Mouse (Mus musculus) MEL (cell line): ENCODE results near the gene Pms1. TPM values are rescaled to one million over a fixed set of nuclear protein-coding genes. Genes with fewer than 3 reads are reported as not detected.
"Not testable (repeated sequence)": the region's sequence is repeated elsewhere in the genome, so short reads cannot be mapped to it uniquely, and the experiment has no call there.

Experiments used
- DNase-seq: peaks from one replicate; pipeline ENCODE4 v3.0.0; 2011; ENCODE audit warnings: low read depth, low spot score
- H3K27ac ChIP-seq: 2 replicates; pipeline ENCODE4 v1.5.1; 2012; ENCODE audit warnings: low read depth, mild to moderate bottlenecking, control low read depth, low read length, moderate library complexity; ENCODE audit not compliant: control insufficient read depth
- H3K27me3 ChIP-seq, 2 experiments: fragments of 150-350 bp in 1 of 2; sonication (generic) in 1 of 2; 2 replicates each; pipeline ENCODE4 v1.6.1; 2012; ENCODE audit warnings: low read length in 2 of 2, mild to moderate bottlenecking in 2 of 2, improper control_type of control experiment in 1 of 2, moderate library complexity in 1 of 2; ENCODE audit not compliant: insufficient read depth in 2 of 2, control insufficient read depth in 1 of 2
- H3K36me3 ChIP-seq, 2 experiments: 2 replicates each; pipeline ENCODE4 v1.6.1; 2012 to 2014; ENCODE audit warnings: low read length in 2 of 2, improper control_type of control experiment in 1 of 2, inconsistent platforms in 1 of 2, mild to moderate bottlenecking in 1 of 2; ENCODE audit not compliant: insufficient read depth in 2 of 2, control insufficient read depth in 1 of 2
- H3K4me1 ChIP-seq, 2 experiments: fragments of 150-350 bp in 1 of 2; sonication (generic) in 1 of 2; 2 replicates each; pipeline ENCODE4 v1.6.1; 2012; ENCODE audit warnings: low read length in 2 of 2, improper control_type of control experiment in 1 of 2, mild to moderate bottlenecking in 1 of 2; ENCODE audit not compliant: insufficient read depth in 2 of 2, control insufficient read depth in 1 of 2
- H3K4me3 ChIP-seq, 2 experiments: fragments of 150-350 bp in 1 of 2; sonication (generic) in 1 of 2; 2 replicates each; pipeline ENCODE4 v1.5.1; 2012; ENCODE audit warnings: low read depth in 2 of 2, low read length in 2 of 2, mild to moderate bottlenecking in 2 of 2, moderate library complexity in 2 of 2, control low read depth in 1 of 2, improper control_type of control experiment in 1 of 2; ENCODE audit not compliant: control insufficient read depth in 1 of 2, insufficient read depth in 1 of 2
- H3K79me2 ChIP-seq: 2 replicates; pipeline ENCODE4 v1.6.1; 2012; ENCODE audit warnings: mild to moderate bottlenecking, low read length, moderate library complexity; ENCODE audit not compliant: control insufficient read depth, poor library complexity, insufficient read depth
- H3K9ac ChIP-seq: 2 replicates; pipeline ENCODE4 v1.6.1; 2012; ENCODE audit warnings: low read depth, mild to moderate bottlenecking, control low read depth, low read length, moderate library complexity; ENCODE audit not compliant: control insufficient read depth, poor library complexity, severe bottlenecking
- H3K9me3 ChIP-seq: fragments of 150-350 bp; sonication (generic); replicated peaks from 2 replicates; pipeline ENCODE4 v1.6.1; 2012; ENCODE audit warnings: mild to moderate bottlenecking, low read length, improper control_type of control experiment, moderate library complexity; ENCODE audit not compliant: insufficient read depth
- BHLHE40 ChIP-seq: IDR thresholded peaks from 2 replicates; pipeline ENCODE4 v1.6.1; 2012; ENCODE audit warnings: low read depth, mild to moderate bottlenecking, inconsistent platforms, low read length, improper control_type of control experiment, borderline replicate concordance
- CHD1 ChIP-seq: IDR thresholded peaks from 2 replicates; pipeline ENCODE4 v1.6.1; 2012; ENCODE audit warnings: low read depth, mild to moderate bottlenecking, inconsistent platforms, low read length, improper control_type of control experiment
- ELF1 ChIP-seq: IDR thresholded peaks from 2 replicates; pipeline ENCODE4 v1.6.1; 2014; ENCODE audit warnings: low read depth, mild to moderate bottlenecking, inconsistent platforms, low read length, improper control_type of control experiment, moderate library complexity
- EP300 ChIP-seq, 2 experiments: IDR thresholded peaks; 2 replicates each; pipeline ENCODE4 v1.6.1; 2011; ENCODE audit warnings: improper control_type of control experiment in 2 of 2, low read length in 2 of 2, low read depth in 1 of 2, mild to moderate bottlenecking in 1 of 2
- ETS1 ChIP-seq: IDR thresholded peaks from 2 replicates; pipeline ENCODE4 v1.6.1; 2012; ENCODE audit warnings: low read depth, mild to moderate bottlenecking, inconsistent platforms, low read length, improper control_type of control experiment, moderate library complexity
- KAT2A ChIP-seq: conservative IDR thresholded peaks from 2 replicates; pipeline ENCODE4 v1.6.1; 2012; ENCODE audit warnings: low read depth, low read length, improper control_type of control experiment, inconsistent platforms
- MAFK ChIP-seq: IDR thresholded peaks from 2 replicates; pipeline ENCODE4 v1.6.1; 2011; ENCODE audit warnings: low read depth, mild to moderate bottlenecking, low read length, improper control_type of control experiment, borderline replicate concordance
- MAZ ChIP-seq: IDR thresholded peaks from 2 replicates; pipeline ENCODE4 v1.6.1; 2012; ENCODE audit warnings: low read depth, mild to moderate bottlenecking, inconsistent platforms, low read length, improper control_type of control experiment
- MEF2A ChIP-seq: IDR thresholded peaks from 2 replicates; pipeline ENCODE4 v1.6.1; 2014; ENCODE audit warnings: low read depth, mild to moderate bottlenecking, inconsistent platforms, low read length, improper control_type of control experiment; ENCODE audit not compliant: poor library complexity, insufficient replicate concordance, severe bottlenecking; ENCODE audit errors: extremely low read depth
- MXI1 ChIP-seq: IDR thresholded peaks from 2 replicates; pipeline ENCODE4 v1.6.1; 2011; ENCODE audit warnings: mild to moderate bottlenecking, low read depth, low read length, improper control_type of control experiment
- NELFE ChIP-seq: IDR thresholded peaks from 2 replicates; pipeline ENCODE4 v1.6.1; 2011; ENCODE audit warnings: low read depth, low read length, improper control_type of control experiment
- NRF1 ChIP-seq: IDR thresholded peaks from 2 replicates; pipeline ENCODE4 v1.6.1; 2014; ENCODE audit warnings: low read depth, mild to moderate bottlenecking, inconsistent platforms, low read length, improper control_type of control experiment, moderate library complexity; ENCODE audit not compliant: poor library complexity, insufficient read depth, severe bottlenecking
- POLR2A ChIP-seq, 2 experiments: IDR thresholded peaks; 2 replicates each; pipeline ENCODE4 v1.6.1; 2011 to 2012; ENCODE audit warnings: low read length in 2 of 2, mild to moderate bottlenecking in 2 of 2, control low read depth in 1 of 2, improper control_type of control experiment in 1 of 2, low read depth in 1 of 2, moderate library complexity in 1 of 2; ENCODE audit not compliant: control insufficient read depth in 1 of 2, insufficient read depth in 1 of 2, poor library complexity in 1 of 2
- POLR2AphosphoS2 ChIP-seq: IDR thresholded peaks from 2 replicates; pipeline ENCODE4 v1.6.1; 2011; ENCODE audit warnings: low read length, improper control_type of control experiment
- POLR2AphosphoS5 ChIP-seq: IDR thresholded peaks from 2 replicates; pipeline ENCODE4 v1.6.1; 2012; ENCODE audit warnings: low read depth, borderline replicate concordance, mild to moderate bottlenecking, inconsistent platforms, low read length, moderate library complexity, mixed read lengths
- RAD21 ChIP-seq: IDR thresholded peaks from 2 replicates; pipeline ENCODE4 v1.6.1; 2011; ENCODE audit warnings: mild to moderate bottlenecking, low read depth, low read length, improper control_type of control experiment
- RCOR1 ChIP-seq: IDR thresholded peaks from 2 replicates; pipeline ENCODE4 v1.6.1; 2012; ENCODE audit warnings: low read depth, mild to moderate bottlenecking, inconsistent platforms, low read length, improper control_type of control experiment
- SMC3 ChIP-seq: IDR thresholded peaks from 2 replicates; pipeline ENCODE4 v1.6.1; 2011; ENCODE audit warnings: low read depth, low read length, improper control_type of control experiment
- TAL1 ChIP-seq: IDR thresholded peaks from 2 replicates; pipeline ENCODE4 v1.6.1; 2012; ENCODE audit warnings: mild to moderate bottlenecking, inconsistent platforms, low read length, moderate library complexity, mixed read lengths
- TBP ChIP-seq: IDR thresholded peaks from 2 replicates; pipeline ENCODE4 v1.8.0; 2011; ENCODE audit warnings: low read depth, low read length, improper control_type of control experiment
- UBTF ChIP-seq: IDR thresholded peaks from 2 replicates; pipeline ENCODE4 v1.6.1; 2012; ENCODE audit warnings: low read depth, mild to moderate bottlenecking, inconsistent platforms, low read length, improper control_type of control experiment, moderate library complexity, borderline replicate concordance; ENCODE audit not compliant: insufficient read depth
- USF1 ChIP-seq: IDR thresholded peaks from 2 replicates; pipeline ENCODE4 v1.6.1; 2014; ENCODE audit warnings: low read depth, mild to moderate bottlenecking, inconsistent platforms, low read length, improper control_type of control experiment, moderate library complexity
- ZNF384 ChIP-seq: IDR thresholded peaks from 2 replicates; pipeline ENCODE4 v1.6.1; 2012; ENCODE audit warnings: low read depth, mild to moderate bottlenecking, inconsistent platforms, low read length, improper control_type of control experiment
- polyA plus RNA-seq, 2 experiments: library from polyadenylated mRNA; stranded (reverse) in 1 of 2; unstranded in 1 of 2; fragments of >175 nt in 1 of 2; fragments of >200 nt in 1 of 2; gene quantifications; 2 replicates each; pipeline versions ENCODE4 v1.2.1 to v1.2.4; 2012; ENCODE audit warnings: low replicate concordance in 2 of 2, low read depth in 1 of 2; ENCODE audit not compliant: insufficient read length in 2 of 2, insufficient read depth in 1 of 2, missing spikeins in 1 of 2
- total RNA-seq: library from RNA; depleted of rRNA; stranded (reverse); fragments of 300-350 nt; gene quantifications from 2 replicates; pipeline ENCODE4 v1.2.3, GENCODE M21; 2012

The Pms1 gene
- total and polyA plus RNA-seq, 3 experiments, result 9.5 to 13.4 TPM; not detected in 1

DNA sequence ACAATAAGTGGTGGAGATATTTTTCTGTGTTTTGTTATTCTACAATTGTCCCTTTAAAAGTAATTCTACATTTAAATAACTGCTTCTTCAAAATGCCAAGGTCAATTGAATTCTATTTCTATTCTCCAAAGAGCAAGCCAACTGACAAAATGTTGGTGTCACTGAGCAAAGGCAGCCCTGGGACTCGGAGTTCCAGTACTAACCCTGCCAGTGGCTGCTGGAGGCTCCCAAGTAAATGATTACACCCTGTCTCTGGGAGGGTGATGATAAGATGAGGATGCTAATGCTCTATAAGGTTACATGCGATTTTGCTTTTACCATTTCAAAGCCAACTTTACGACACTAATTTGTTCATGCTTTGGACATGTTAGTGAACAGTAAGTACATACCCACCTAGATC lies 26.9 kb downstream of the Pms1 start:
- H3K4me1 ChIP-seq, result no peaks in the 10 kb centered on the region
- H3K79me2 ChIP-seq, result no peaks in the 10 kb centered on the region; the same call in 1 of the 2 replicates
- H3K9ac ChIP-seq, result no peak overlapping the region
- peaks cover 0 to 7% of the 10 kb centered on the region in 2 experiments; a peak in 1 of 4 replicates for H3K36me3 ChIP-seq
- H3K4me3 ChIP-seq, result no peak overlapping the region
- TF ChIP-seq ETS1, result no peak
- no peak for TF ChIP-seq MEF2A
- TF ChIP-seq ZNF384, result no peak
- TF ChIP-seq ELF1, result no peak
- TF ChIP-seq TAL1, result no peak
- H3K27me3 ChIP-seq, result no peaks in the 10 kb centered on the region
- no peak overlapping the region for H3K27ac ChIP-seq
- H3K9me3 ChIP-seq, result no peaks in the 10 kb centered on the region
- no peak for DNase-seq

DNA sequence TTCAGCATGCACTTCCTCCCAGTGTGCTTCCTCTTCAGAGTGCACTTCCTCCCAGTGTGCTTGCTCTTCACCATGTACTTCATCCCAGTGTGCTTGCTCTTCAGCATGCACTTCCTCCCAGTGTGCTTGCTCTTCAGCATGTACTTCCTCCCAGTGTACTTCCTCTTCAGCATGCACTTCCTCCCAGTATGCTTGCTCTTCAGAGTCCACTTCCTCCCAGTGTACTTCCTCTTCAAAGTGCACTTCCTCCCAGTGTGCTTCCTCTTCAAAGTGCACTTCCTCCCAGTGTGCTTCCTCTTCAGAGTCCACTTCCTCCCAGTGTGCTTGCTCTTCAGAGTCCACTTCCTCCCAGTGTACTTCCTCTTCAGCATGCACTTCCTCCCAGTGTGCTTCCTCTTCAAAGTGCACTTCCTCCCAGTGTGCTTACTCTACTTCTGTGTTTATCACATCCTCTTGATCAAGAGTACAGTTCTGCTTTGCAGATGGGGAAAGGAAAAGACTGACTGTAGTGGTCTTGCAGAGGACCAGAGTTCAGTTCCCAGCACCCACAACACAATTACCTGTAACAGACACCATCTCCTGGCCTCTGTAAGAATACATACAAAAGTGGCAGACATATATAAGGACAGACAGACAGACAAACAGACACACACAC lies 31.7 kb downstream of the Pms1 start:
- TF ChIP-seq EP300 (IDR thresholded peaks at IDR 0.05; ENCODE audit: low read depth in 1 of 2, low read length in 2 of 2), result 0 out of 4 replicates have a peak, but pooled peaks of 1 of the 2 experiments have one; percentile 16
- H3K27ac ChIP-seq, H3K9ac ChIP-seq, H3K36me3 ChIP-seq, H3K79me2 ChIP-seq, H3K4me1 ChIP-seq, H3K27me3 ChIP-seq, H3K9me3 ChIP-seq, H3K4me3 ChIP-seq: not testable (repeated sequence)
- peak; percentile 16 for DNase-seq

DNA sequence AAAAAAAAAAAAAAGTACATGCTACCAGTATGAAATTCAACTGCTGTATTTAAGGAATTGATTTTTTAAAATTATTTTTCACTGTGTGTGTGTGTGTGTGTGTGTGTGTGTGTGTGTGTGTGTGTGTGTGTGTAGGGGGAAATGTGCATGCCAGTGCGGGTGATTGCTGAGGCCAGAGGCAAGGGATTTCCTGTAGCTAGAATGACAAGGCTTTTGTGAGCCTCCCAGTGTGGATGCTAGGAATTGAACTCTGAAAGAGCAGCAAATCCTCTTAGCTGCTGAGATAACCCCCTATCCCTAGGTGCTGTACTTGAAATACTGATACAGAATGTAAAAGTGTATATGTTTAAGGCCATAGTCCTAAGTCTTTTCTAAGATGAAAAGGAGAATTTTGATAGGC lies 70.8 kb downstream of the Pms1 start:
- H3K27ac ChIP-seq, result no peak overlapping the region
- DNase-seq, result peak; percentile 20
- no peak overlapping the region for H3K4me3 ChIP-seq
- peaks cover 5 to 6% of the 10 kb centered on the region in 2 experiments; a peak in 1 of 4 replicates for H3K4me1 ChIP-seq
- no peaks in the 10 kb centered on the region for H3K79me2 ChIP-seq
- TF ChIP-seq NRF1 (no peak), POLR2AphosphoS5 (no peak), USF1 (no peak), MAZ (no peak), RCOR1 (no peak), CHD1 (no peak), MAFK (no peak), TAL1 (no peak), POLR2AphosphoS2 (no peak), MXI1 (no peak), UBTF (no peak), SMC3 (no peak), RAD21 (no peak), NELFE (no peak), BHLHE40 (no peak), POLR2A (IDR thresholded peaks at IDR 0.05; ENCODE audit: control insufficient read depth in 1 of 2, insufficient read depth in 1 of 2, low read depth in 1 of 2, low read length in 2 of 2, poor library complexity in 1 of 2) (no peak), TBP (no peak), ELF1 (no peak), KAT2A (no peak)
- H3K9ac ChIP-seq, result no peak overlapping the region
- no peaks in the 10 kb centered on the region for H3K27me3 ChIP-seq
- peaks cover 0 to 6% of the 10 kb centered on the region in 2 experiments for H3K36me3 ChIP-seq
- H3K9me3 ChIP-seq, result no peaks in the 10 kb centered on the region
